Mouse (Mus musculus) lung, embryonic 14.5 days (tissue): ENCODE data around the gene Ric8a. TPM values are rescaled to one million over a fixed set of nuclear protein-coding genes. Genes with fewer than 3 reads are reported as not detected.

Experiments
- ATAC-seq: fragments of 200-750 bp; cut with Nextera tagmentation; 2 replicates; pipeline ENCODE4 v1.8.0; 2017; ENCODE audit warnings: mild to moderate bottlenecking, moderate TSS enrichment, moderate library complexity; ENCODE audit not compliant: insufficient read depth
- DNase-seq: peaks from one replicate; pipeline ENCODE4 v3.0.0-alpha.2; 2015
- H3K27ac ChIP-seq: fragments of 300-500 bp; sonication (generic); 2 replicates; pipeline ENCODE4 v1.5.1; 2014; ENCODE audit warnings: low read depth, mild to moderate bottlenecking, moderate library complexity
- H3K27me3 ChIP-seq: fragments of 300-500 bp; sonication (generic); 2 replicates; pipeline ENCODE4 v1.6.1; 2014; ENCODE audit warnings: low read length, control low read depth; ENCODE audit not compliant: insufficient read depth
- H3K36me3 ChIP-seq: fragments of 300-500 bp; sonication (generic); 2 replicates; pipeline ENCODE4 v1.6.1; 2014; ENCODE audit warnings: control low read depth; ENCODE audit not compliant: insufficient read depth
- H3K4me1 ChIP-seq: fragments of 300-500 bp; sonication (generic); 2 replicates; pipeline ENCODE4 v1.6.1; 2014; ENCODE audit warnings: antibody characterized with exemption, control low read depth; ENCODE audit not compliant: insufficient read depth
- H3K4me2 ChIP-seq: fragments of 300-500 bp; sonication (generic); 2 replicates; pipeline ENCODE4 v1.6.1; 2014; ENCODE audit warnings: mild to moderate bottlenecking
- H3K4me3 ChIP-seq: fragments of 300-500 bp; sonication (generic); 2 replicates; pipeline ENCODE4 v1.5.1; 2014; ENCODE audit warnings: low read depth, low read length
- H3K9ac ChIP-seq: fragments of 300-500 bp; sonication (generic); 2 replicates; pipeline ENCODE4 v1.6.1; 2014
- H3K9me3 ChIP-seq: fragments of 300-500 bp; sonication (generic); 2 replicates; pipeline ENCODE4 v1.6.1; 2016; ENCODE audit warnings: low read depth, low read length, control low read depth
- CTCF ChIP-seq: IDR thresholded peaks from 2 replicates; pipeline ENCODE4 v1.5.1; 2016; ENCODE audit warnings: antibody characterized with exemption, low read depth
- WGBS: fragments of 180-500 bp; shearing (Covaris S2); extraction: QIAGEN DNeasy Blood & Tissue Kit; methylation state at CpG from one replicate; pipeline ENCODE4 v1.1.7; 2014; 5-methylcytosine and 5-hydroxymethylcytosine counted together
- polyA plus RNA-seq: library from polyadenylated mRNA; unstranded; fragments of >200 nt; fragmentation: Nextera tagmentation; extraction: Ambion mirVana; gene quantifications from 2 replicates; pipeline ENCODE4 v1.2.1, GENCODE M21; 2014

Gene Ric8a
- polyA plus RNA-seq = 53.8 and 54.8 TPM in 2 replicates

DNA sequence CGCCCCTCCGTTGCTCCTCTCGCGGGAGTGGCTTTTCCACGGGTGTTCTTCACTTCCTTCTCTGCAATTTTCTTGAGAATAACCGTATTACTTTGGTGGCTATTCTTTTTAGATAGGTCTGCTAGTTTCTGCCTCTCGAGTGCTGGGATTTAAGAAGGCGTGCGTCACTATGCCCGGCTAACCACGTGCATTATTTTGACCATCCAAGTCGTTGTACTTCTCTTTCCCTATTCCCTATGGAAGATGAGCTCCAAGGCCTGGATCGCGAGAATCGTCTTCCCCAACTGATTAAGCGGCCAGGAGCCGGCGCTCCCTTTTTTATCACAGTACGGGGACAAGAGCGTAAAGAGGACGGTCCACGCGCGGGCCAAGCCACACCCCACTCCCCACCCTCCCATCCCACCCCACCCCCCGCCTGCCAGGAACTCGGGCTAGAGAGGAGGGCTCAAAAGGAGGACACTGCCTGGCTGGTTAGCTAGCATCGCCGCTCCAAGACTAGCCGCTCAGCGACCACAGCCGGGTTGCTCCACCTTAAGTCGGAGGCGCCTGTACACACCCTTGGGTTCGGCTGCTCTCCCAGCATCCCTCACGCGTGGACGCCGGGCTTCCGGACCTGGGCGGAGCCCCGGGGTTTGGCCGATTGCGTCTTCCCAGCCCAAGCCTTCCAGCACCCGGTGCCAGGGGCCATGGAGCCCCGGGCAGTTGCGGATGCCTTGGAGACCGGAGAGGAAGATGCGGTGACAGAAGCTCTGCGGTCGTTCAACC is at the start of gene Ric8a:
TSS of gene Ric8a (plus strand) at position 173 of the 765 bp plus-strand sequence.
- H3K27ac ChIP-seq = peak within 1 kb of the TSS; percentile 93
- ATAC-seq (peak; percentile 81), DNase-seq (peak; percentile 88)
- H3K9ac ChIP-seq = peak within 1 kb of the TSS; percentile 85
- H3K9me3 ChIP-seq = no peaks in the 10 kb centered on the region
- peak within 1 kb of the TSS; percentile 78 for H3K4me3 ChIP-seq
- under 1% methylated on average over 50 of the region's 50 CpGs for WGBS
- H3K27me3 ChIP-seq = no peaks in the 10 kb centered on the region
- H3K4me1 ChIP-seq = peaks cover 5% of the 10 kb centered on the region; the same call in 1 of the 2 replicates
- H3K4me2 ChIP-seq = peak within 1 kb of the TSS; percentile 100
- peaks cover 64% of the 10 kb centered on the region for H3K36me3 ChIP-seq
- TF ChIP-seq CTCF = no peak

DNA sequence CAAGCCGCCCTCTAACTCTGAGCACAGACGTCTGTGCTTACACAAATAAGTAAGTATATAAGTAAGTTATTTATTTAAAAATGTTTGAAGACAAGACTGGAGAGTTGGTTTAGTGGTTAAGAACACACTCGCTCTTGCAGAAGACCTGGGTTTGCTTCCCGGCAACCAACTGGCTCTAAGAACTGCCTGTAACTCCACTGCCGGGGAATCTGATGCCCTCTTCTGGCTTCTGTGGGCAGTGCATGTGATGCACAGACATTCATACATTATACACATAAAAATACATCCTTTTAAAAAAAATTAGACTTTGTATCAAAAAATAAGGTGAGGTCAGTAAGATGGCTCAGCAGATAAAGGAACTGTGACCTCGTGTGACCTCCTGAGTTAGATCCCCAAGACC is 46.3 kb upstream of the Ric8a start:
- no peaks in the 10 kb centered on the region for H3K27me3 ChIP-seq
- no peak overlapping the region for H3K4me3 ChIP-seq
- DNase-seq = no peak
- no peak overlapping the region for H3K4me2 ChIP-seq
- H3K36me3 ChIP-seq = no peaks in the 10 kb centered on the region
- H3K27ac ChIP-seq = no peak overlapping the region
- no peak for ATAC-seq
- WGBS = 83% methylated on average over 6 of the region's 6 CpGs
- no peaks in the 10 kb centered on the region for H3K4me1 ChIP-seq
- no peak for TF ChIP-seq CTCF
- no peaks in the 10 kb centered on the region for H3K9me3 ChIP-seq
- H3K9ac ChIP-seq = no peak overlapping the region

DNA sequence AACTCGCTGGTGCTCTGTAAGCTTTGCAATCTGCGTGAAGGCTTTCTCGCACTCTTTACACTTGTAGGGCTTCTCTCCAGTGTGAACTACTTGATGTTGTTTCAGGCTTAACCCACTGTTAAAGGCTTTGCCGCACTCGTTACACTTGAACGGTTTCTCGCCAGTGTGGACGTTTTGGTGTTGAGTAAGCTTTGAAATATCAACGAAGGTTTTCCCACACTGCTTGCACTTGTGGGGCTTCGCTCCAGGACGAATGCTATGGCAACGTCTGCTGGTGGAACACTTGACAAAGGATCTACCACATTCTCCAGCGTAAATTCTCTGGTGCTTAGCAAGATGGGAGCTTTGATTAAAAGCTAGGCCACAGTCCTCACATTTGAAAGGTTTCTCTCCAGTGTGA is 45.0 kb upstream of the Ric8a start:
- Histone ChIP-seq H3K4me2 (no peak overlapping the region), H3K9ac (no peak overlapping the region), H3K27me3 (no peaks in the 10 kb centered on the region), H3K9me3 (no peaks in the 10 kb centered on the region), H3K4me1 (no peaks in the 10 kb centered on the region), H3K4me3 (no peak overlapping the region), H3K27ac (no peak overlapping the region), H3K36me3 (no peaks in the 10 kb centered on the region)
- WGBS = 79% methylated on average over 13 of the region's 13 CpGs
- ATAC-seq (no peak), DNase-seq (no peak)
- TF ChIP-seq CTCF = no peak

DNA sequence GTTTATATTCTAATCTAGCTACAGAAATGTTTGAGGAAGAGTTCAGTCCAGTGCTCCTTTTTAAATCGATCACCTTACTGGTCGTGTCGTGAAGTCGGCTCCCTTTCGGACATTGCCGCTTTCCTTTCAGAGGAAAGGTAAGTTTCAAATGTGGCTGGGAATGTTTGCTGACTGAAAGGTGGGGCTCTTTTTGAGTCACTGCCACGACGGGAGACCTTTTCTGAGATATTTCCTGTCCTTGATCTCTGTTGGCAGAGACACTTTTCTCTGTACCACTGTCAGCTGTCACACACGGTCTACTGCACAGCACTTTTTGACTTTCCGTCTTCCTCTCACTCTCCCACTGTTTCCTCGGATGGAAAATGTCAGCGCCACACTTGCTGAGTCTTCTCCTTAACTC is 43.9 kb upstream of the Ric8a start:
- no peak overlapping the region for H3K9ac ChIP-seq
- no peak overlapping the region for H3K4me2 ChIP-seq
- no peaks in the 10 kb centered on the region for H3K4me1 ChIP-seq
- no peaks in the 10 kb centered on the region for H3K36me3 ChIP-seq
- DNase-seq (no peak), ATAC-seq (no peak)
- H3K4me3 ChIP-seq = no peak overlapping the region
- no peaks in the 10 kb centered on the region for H3K27me3 ChIP-seq
- H3K9me3 ChIP-seq = no peaks in the 10 kb centered on the region
- WGBS = 84% methylated on average over 12 of the region's 12 CpGs
- no peak for TF ChIP-seq CTCF
- no peak overlapping the region for H3K27ac ChIP-seq

DNA sequence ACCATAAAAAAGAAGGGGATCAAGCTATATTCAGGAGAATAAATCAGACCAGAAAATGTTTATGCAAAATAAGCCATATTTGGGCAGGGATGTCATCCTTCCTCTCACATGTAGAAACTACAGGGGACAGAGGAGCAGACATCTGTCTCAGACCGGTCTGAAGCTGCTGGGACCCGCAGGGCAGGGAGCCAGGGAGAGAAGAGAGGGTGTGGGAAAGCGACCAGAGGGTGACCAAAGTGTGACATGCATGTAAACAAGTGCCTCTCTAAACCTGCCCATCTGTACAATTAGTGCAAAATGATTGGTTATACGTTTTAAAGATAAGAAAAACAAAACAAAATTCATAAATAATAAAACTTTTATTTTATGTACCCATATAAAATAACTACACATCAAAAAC is 36.6 kb upstream of the Ric8a start:
- H3K4me1 ChIP-seq = no peaks in the 10 kb centered on the region; the same call in 1 of the 2 replicates
- no peak for TF ChIP-seq CTCF
- no peak overlapping the region for H3K27ac ChIP-seq
- H3K36me3 ChIP-seq = no peaks in the 10 kb centered on the region
- no peaks in the 10 kb centered on the region for H3K9me3 ChIP-seq
- ATAC-seq (no peak), DNase-seq (no peak)
- H3K9ac ChIP-seq = no peak overlapping the region
- H3K4me2 ChIP-seq = no peak overlapping the region
- no peak overlapping the region for H3K4me3 ChIP-seq
- no peaks in the 10 kb centered on the region for H3K27me3 ChIP-seq
- 41% methylated on average over 4 of the region's 4 CpGs for WGBS

DNA sequence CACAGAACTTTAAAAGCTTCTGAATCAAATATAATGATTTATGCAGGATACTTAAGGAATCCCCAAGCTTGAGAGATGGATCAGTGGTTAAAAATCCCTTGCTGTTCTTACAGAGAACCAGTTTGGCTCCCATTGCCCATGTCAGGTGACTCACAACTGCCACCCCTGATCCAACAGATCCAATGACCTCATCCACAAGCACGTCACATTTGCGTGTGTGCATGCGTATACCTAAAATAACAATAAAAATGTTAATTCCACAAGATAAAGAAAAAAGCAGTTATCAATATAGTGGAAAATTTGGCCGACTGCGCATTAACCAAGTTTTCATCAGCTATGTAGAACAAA is 35.5 kb upstream of the Ric8a start:
- peak; percentile 25; the same call in 1 of the 2 replicates for ATAC-seq
- peak overlapping the region; percentile 43 for H3K4me3 ChIP-seq
- no peak for DNase-seq
- no peaks in the 10 kb centered on the region for H3K36me3 ChIP-seq
- no peak for TF ChIP-seq CTCF
- no peaks in the 10 kb centered on the region for H3K9me3 ChIP-seq
- peak overlapping the region; percentile 68 for H3K4me2 ChIP-seq
- H3K27ac ChIP-seq = no peak overlapping the region
- H3K9ac ChIP-seq = peak overlapping the region; percentile 34; the same call in 1 of the 2 replicates
- H3K4me1 ChIP-seq = no peaks in the 10 kb centered on the region; the same call in 1 of the 2 replicates
- 48% methylated on average over 5 of the region's 5 CpGs for WGBS
- no peaks in the 10 kb centered on the region for H3K27me3 ChIP-seq

DNA sequence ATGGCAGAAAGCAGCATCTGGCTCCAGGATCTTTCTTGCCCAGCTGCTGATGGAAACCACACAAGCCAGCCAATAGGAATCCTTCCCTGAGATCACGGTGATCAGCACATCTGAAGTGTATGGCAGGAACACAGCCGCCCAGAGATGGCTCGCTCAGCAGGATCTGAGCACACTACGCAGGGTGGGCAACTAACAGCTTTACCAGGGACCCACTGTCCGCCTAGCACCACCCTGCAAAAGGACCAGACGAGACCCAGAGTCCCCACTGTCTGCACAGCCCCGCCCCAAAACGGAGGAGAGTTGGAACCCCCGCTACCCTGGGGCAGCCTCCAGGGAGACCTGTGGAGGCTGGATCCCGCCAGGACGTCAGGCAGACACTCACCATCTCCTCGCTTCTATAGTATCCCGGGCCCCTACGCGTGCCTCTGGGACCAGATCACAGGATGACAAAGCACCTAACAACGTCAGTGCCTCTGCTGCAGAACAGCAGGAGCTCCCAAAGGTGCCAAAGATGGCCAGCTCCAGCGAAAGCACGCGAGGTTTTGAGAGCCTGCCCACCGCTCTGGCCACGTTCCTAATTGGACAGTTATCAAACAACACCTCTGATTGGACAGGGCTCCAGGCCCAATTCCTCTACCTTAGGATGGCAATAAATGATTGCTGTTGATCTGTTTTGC is 35.0 kb upstream of the Ric8a start, which contains the start of gene Zfp941:
TSS of gene Zfp941 (minus strand) at position 526 of the 677 bp plus-strand sequence.
- peak; percentile 59 for DNase-seq
- WGBS = 1% methylated on average over 21 of the region's 21 CpGs

More for the DNA sequence above, 35.0 kb upstream of the Ric8a start, which contains the start of gene Zfp941:
- no peak for TF ChIP-seq CTCF
- H3K4me3 ChIP-seq = peak within 1 kb of the TSS; percentile 43
- no peaks in the 10 kb centered on the region; the same call in 1 of the 2 replicates for H3K4me1 ChIP-seq
- H3K9ac ChIP-seq = peak within 1 kb of the TSS; percentile 34; the same call in 1 of the 2 replicates
- no peak within 1 kb of the TSS for H3K27ac ChIP-seq
- peak within 1 kb of the TSS; percentile 68 for H3K4me2 ChIP-seq
- no peaks in the 10 kb centered on the region for H3K9me3 ChIP-seq
- no peaks in the 10 kb centered on the region for H3K27me3 ChIP-seq
- peak; percentile 81 for ATAC-seq
- no peaks in the 10 kb centered on the region for H3K36me3 ChIP-seq
